Mouse (Mus musculus) liver, embryonic 15.5 days (tissue): ENCODE data around the gene Nop16. TPM values are rescaled to one million over a fixed set of nuclear protein-coding genes. Genes with fewer than 3 reads are reported as not detected.

Experiments
- ATAC-seq: fragments of 200-750 bp; cut with Nextera tagmentation; 2 replicates; pipeline ENCODE4 v1.8.0; 2017; ENCODE audit warnings: moderate number of reproducible peaks, mild to moderate bottlenecking, moderate library complexity; ENCODE audit not compliant: insufficient read depth
- H3K27ac ChIP-seq: fragments of 300-500 bp; sonication (generic); replicated peaks from 2 replicates; pipeline ENCODE4 v1.5.1; 2015; ENCODE audit warnings: mild to moderate bottlenecking, inconsistent platforms
- H3K27me3 ChIP-seq: fragments of 300-500 bp; sonication (generic); 2 replicates; pipeline ENCODE4 v1.6.1; 2015; ENCODE audit warnings: mild to moderate bottlenecking, inconsistent platforms
- H3K36me3 ChIP-seq: fragments of 300-500 bp; sonication (generic); replicated peaks from 2 replicates; pipeline ENCODE4 v1.6.1; 2015; ENCODE audit warnings: moderate library complexity, mild to moderate bottlenecking, inconsistent platforms
- H3K4me1 ChIP-seq: fragments of 300-500 bp; sonication (generic); replicated peaks from 2 replicates; pipeline ENCODE4 v1.6.1; 2015; ENCODE audit warnings: inconsistent platforms
- H3K4me2 ChIP-seq: fragments of 300-500 bp; sonication (generic); 2 replicates; pipeline ENCODE4 v1.6.1; 2015; ENCODE audit warnings: moderate library complexity, mild to moderate bottlenecking, inconsistent platforms
- H3K4me3 ChIP-seq: fragments of 300-500 bp; sonication (generic); replicated peaks from 2 replicates; pipeline ENCODE4 v1.5.1; 2015; ENCODE audit warnings: mild to moderate bottlenecking, inconsistent platforms
- H3K9ac ChIP-seq: fragments of 300-500 bp; sonication (generic); 2 replicates; pipeline ENCODE4 v1.6.1; 2015; ENCODE audit warnings: moderate library complexity, mild to moderate bottlenecking, inconsistent platforms
- H3K9me3 ChIP-seq: fragments of 300-500 bp; sonication (generic); replicated peaks from 2 replicates; pipeline ENCODE4 v1.6.1; 2016; ENCODE audit warnings: inconsistent platforms
- WGBS: fragments of 180-500 bp; shearing (Covaris S2); methylation state at CpG from one replicate; pipeline ENCODE4 v1.1.7; 2015; ENCODE audit warnings: mixed read lengths; ENCODE audit not compliant: insufficient replicate concordance; 5-methylcytosine and 5-hydroxymethylcytosine counted together
- polyA plus RNA-seq: library from polyadenylated mRNA; unstranded; fragments of >200 nt; fragmentation: Nextera tagmentation; extraction: Ambion mirVana; gene quantifications from 2 replicates; pipeline ENCODE4 v1.2.1, GENCODE M21; 2015

The Nop16 gene
- polyA plus RNA-seq, 1 experiment from 2014 or later: 43.2 TPM

DNA sequence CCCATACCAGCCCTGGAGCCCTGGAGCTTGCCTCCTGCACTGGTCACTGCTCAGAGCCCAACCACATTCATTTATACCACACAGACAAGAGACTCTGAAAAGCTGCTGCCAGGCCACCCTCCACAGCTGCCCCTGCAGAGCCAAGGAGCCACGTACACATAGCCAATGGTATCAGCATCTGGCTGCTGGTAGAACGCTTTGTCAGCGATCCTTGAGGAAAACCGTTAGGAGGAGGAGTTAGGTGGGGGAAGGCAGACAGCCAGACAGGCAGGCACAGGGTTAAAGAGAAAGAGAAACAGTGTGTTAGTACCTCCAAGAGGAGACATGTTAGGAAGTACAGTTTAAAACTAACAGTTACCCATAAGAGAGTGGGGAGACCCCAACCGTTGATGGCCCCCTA is 7.0 kb upstream of the Nop16 start:
- Histone ChIP-seq H3K9ac (no peak overlapping the region), H3K4me2 (no peak overlapping the region), H3K4me3 (no peak overlapping the region), H3K27me3 (no peaks in the 10 kb centered on the region), H3K27ac (no peak overlapping the region), H3K4me1 (peaks cover 11% of the 10 kb centered on the region), H3K9me3 (no peaks in the 10 kb centered on the region), H3K36me3 (peaks cover 71% of the 10 kb centered on the region)
- ATAC-seq: no peak
- 80% methylated on average over 5 of the region's 5 CpGs for whole genome bisulfite sequencing

DNA sequence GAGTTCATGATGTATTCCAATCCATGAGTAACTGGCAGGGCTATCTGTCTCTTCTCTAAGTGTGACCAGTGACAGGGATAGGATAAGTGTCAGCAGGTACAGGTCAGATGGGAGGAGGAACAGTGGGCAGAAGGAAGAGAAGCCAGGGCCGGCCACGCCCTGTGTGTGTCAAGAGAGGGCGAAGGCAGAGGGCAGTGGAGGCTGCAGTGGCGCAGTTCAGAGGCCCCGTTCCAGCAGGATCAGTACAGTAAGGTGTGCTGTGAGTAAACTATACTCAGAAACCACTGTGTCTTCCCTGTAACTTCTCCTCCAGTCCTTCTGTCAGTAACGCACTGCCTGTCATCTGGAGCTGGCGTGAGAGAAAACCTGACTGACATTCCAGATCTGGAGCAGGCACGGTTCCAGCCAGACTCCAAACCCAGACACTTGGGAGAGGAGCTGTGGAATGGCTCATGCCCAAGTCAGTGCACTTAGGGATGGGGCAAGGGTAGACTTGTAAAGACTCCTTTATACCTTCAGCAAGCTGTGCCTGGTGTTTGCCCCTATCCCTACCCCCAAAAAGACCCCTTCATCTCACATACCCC is 6.3 kb upstream of the Nop16 start:
- Histone ChIP-seq H3K27me3 (no peaks in the 10 kb centered on the region), H3K9me3 (no peaks in the 10 kb centered on the region), H3K4me2 (no peak overlapping the region), H3K27ac (no peak overlapping the region), H3K36me3 (peaks cover 69% of the 10 kb centered on the region), H3K4me1 (peaks cover 18% of the 10 kb centered on the region), H3K9ac (no peak overlapping the region), H3K4me3 (no peak overlapping the region)
- no peak for ATAC-seq
- 73% methylated on average over 8 of the region's 8 CpGs for WGBS

- Histone ChIP-seq H3K36me3 (peaks cover 52% of the 10 kb centered on the region), H3K9ac (no peak overlapping the region), H3K4me2 (no peak overlapping the region), H3K4me1 (peaks cover 35% of the 10 kb centered on the region), H3K9me3 (no peaks in the 10 kb centered on the region), H3K4me3 (no peak overlapping the region), H3K27ac (no peak overlapping the region), H3K27me3 (no peaks in the 10 kb centered on the region)
- ATAC-seq: no peak
- 77% methylated on average over 11 of the region's 11 CpGs for WGBS
Measured at GRCm38 (mm10) chr13:54593617-54594016, 3.7 kb upstream of the Nop16 start.

GRCm38 (mm10) chr13:54591776-54592356 is 2.0 kb upstream of the Nop16 start:
- peak overlapping the region; percentile 90 for H3K4me2 ChIP-seq
- ATAC-seq: no peak
- peaks cover 49% of the 10 kb centered on the region for H3K36me3 ChIP-seq
- 80% methylated on average over 8 of the region's 8 CpGs for WGBS
- peak overlapping the region; percentile 89 for H3K4me3 ChIP-seq
- no peak overlapping the region for H3K27ac ChIP-seq
- peaks cover 41% of the 10 kb centered on the region for H3K4me1 ChIP-seq
- H3K9me3 ChIP-seq: no peaks in the 10 kb centered on the region
- no peak overlapping the region for H3K9ac ChIP-seq
- H3K27me3 ChIP-seq: no peaks in the 10 kb centered on the region

DNA sequence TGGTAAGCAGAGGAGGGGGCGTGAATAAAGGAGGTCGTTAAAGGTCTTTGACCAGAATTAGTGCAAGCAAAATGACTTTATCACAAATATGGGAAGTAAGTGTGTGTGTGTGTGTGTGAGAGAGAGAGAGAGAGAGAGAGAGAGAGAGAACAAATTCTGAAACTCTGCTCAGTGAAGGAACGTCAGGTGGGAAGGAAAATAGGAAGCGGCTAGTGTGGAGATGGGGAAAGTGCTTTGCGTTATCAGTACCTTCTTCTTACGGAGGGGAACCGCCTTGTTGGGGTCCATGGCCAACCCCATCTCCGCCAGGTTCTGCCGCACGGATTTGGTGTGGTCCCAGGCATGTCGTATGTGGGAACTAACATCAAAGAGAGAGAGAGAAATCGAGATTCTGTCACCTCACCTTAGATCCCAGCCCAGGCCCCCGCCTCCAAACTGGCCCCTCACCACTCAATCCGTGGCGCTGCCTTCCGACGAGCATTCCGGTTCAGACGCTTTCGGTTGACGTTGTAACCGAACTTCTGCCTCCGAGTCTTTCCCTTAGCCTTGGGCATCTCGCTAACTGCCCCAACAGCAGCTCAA is 385 bp downstream of the Nop16 start:
- peak overlapping the region; percentile 43; the same call in 1 of the 2 replicates for H3K27ac ChIP-seq
- peak overlapping the region; percentile 82 for H3K9ac ChIP-seq
- WGBS: under 1% methylated on average over 24 of the region's 24 CpGs
- no peaks in the 10 kb centered on the region for H3K9me3 ChIP-seq
- H3K27me3 ChIP-seq: no peaks in the 10 kb centered on the region
- H3K4me1 ChIP-seq: peaks cover 41% of the 10 kb centered on the region
- peaks cover 52% of the 10 kb centered on the region for H3K36me3 ChIP-seq
- H3K4me2 ChIP-seq: peak overlapping the region; percentile 90
- peak overlapping the region; percentile 89 for H3K4me3 ChIP-seq
- peak; percentile 38 for ATAC-seq

DNA sequence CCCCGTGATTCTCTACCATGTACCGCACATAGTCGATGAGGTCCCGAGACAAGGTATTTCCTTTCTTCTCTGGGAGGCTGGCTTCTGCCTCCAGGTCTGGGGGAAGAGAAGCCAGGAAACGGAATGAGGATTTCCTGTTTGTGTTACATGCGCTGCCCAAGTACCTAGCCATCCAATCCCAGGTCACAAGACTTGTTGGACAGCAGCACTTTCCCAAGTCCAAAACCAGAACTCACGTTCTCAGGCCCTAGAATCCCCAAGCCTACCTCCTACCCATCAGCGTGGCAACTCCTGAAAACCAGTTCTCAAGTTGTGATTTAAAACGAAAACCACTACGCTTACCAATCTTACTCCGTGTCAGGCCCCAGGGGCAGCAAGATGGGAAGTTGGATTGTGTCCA is 4.1 kb downstream of the Nop16 start:
- H3K27ac ChIP-seq: no peak overlapping the region
- no peak overlapping the region for H3K9ac ChIP-seq
- no peak overlapping the region for H3K4me2 ChIP-seq
- H3K36me3 ChIP-seq: peaks cover 68% of the 10 kb centered on the region
- no peaks in the 10 kb centered on the region for H3K27me3 ChIP-seq
- WGBS: 79% methylated on average over 11 of the region's 11 CpGs
- no peak for ATAC-seq
- H3K4me1 ChIP-seq: peaks cover 22% of the 10 kb centered on the region
- H3K4me3 ChIP-seq: no peak overlapping the region
- no peaks in the 10 kb centered on the region for H3K9me3 ChIP-seq

DNA sequence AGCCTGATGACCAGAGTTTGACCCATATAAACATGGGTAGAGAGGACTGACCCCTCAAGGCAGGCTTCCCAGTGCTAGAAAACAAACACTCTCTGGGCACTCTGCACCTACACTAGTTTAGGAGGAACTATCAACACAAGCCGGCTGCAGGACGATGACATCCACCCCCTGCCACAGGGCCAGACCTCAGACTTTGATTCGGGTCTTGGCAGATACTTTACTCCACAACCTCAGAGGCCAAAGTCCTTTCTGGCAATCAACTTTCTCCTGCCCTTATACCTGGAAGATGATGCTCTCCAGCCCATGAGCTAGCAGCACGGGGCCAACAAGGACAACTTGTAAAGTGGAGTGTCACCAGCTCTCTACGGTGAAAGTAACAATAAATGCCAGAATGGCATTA is 7.0 kb downstream of the Nop16 start:
- H3K27me3 ChIP-seq: no peaks in the 10 kb centered on the region
- peaks cover 67% of the 10 kb centered on the region for H3K36me3 ChIP-seq
- H3K27ac ChIP-seq: no peak overlapping the region
- no peak overlapping the region for H3K9ac ChIP-seq
- H3K4me3 ChIP-seq: no peak overlapping the region
- no peaks in the 10 kb centered on the region for H3K9me3 ChIP-seq
- no peak for ATAC-seq
- WGBS: 81% methylated on average over 5 of the region's 5 CpGs
- H3K4me1 ChIP-seq: peaks cover 16% of the 10 kb centered on the region
- H3K4me2 ChIP-seq: no peak overlapping the region

- 69% methylated on average over 10 of the region's 10 CpGs for WGBS
- H3K9me3 ChIP-seq: no peaks in the 10 kb centered on the region
- no peaks in the 10 kb centered on the region for H3K27me3 ChIP-seq
- H3K4me3 ChIP-seq: no peak overlapping the region
- no peak overlapping the region for H3K4me2 ChIP-seq
- peaks cover 61% of the 10 kb centered on the region for H3K36me3 ChIP-seq
- no peak overlapping the region for H3K27ac ChIP-seq
- peaks cover 16% of the 10 kb centered on the region for H3K4me1 ChIP-seq
- H3K9ac ChIP-seq: no peak overlapping the region
- no peak for ATAC-seq
Measured at GRCm38 (mm10) chr13:54582126-54582525, 7.8 kb downstream of the Nop16 start.

- H3K36me3 ChIP-seq: peaks cover 57% of the 10 kb centered on the region
- peaks cover 17% of the 10 kb centered on the region for H3K4me1 ChIP-seq
- ATAC-seq: no peak
- H3K4me3 ChIP-seq: no peak overlapping the region
- no peak overlapping the region for H3K4me2 ChIP-seq
- H3K27me3 ChIP-seq: no peaks in the 10 kb centered on the region
- no peak overlapping the region for H3K27ac ChIP-seq
- H3K9me3 ChIP-seq: no peaks in the 10 kb centered on the region
- 57% methylated on average over 2 of the region's 2 CpGs for WGBS
- H3K9ac ChIP-seq: no peak overlapping the region
Measured at GRCm38 (mm10) chr13:54581385-54581784, 8.5 kb downstream of the Nop16 start.

GRCm38 (mm10) chr13:54577652-54578507 is 12.0 kb downstream of the Nop16 start:
- ATAC-seq: no peak
- Histone ChIP-seq H3K27me3 (peaks cover 14% of the 10 kb centered on the region), H3K4me2 (peak overlapping the region; percentile 23), H3K36me3 (peaks cover 23% of the 10 kb centered on the region), H3K9me3 (no peaks in the 10 kb centered on the region), H3K4me3 (no peak overlapping the region), H3K27ac (0 out of 2 replicates have a peak overlapping the region, but pooled peaks have one; percentile 38), H3K4me1 (peaks cover 43% of the 10 kb centered on the region), H3K9ac (no peak overlapping the region)
- 60% methylated on average over 21 of the region's 21 CpGs for WGBS

DNA sequence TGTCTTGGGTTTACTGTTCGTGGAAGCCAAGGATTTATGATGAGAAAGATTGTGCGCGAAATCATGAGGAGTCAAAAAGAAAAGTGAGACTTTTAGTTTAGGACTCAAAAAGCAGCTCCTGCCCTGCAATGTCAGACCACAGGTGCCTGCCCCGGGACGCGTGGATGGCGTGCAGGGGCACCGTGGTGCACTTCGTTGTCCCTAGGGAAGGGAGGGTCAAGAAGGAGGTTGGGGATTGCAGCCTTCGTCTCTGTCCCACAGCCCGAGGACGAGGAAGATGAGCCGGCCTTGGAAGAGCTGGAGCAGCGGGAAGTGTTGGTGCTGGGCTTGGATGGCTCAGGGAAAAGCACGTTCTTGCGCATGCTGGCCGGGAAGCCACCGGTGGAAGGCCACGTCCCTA is 14.4 kb downstream of the Nop16 start:
- Histone ChIP-seq H3K27me3 (peaks cover 14% of the 10 kb centered on the region), H3K4me2 (peak overlapping the region; percentile 95), H3K9ac (peak overlapping the region; percentile 70), H3K9me3 (no peaks in the 10 kb centered on the region), H3K27ac (0 out of 2 replicates have a peak overlapping the region, but pooled peaks have one; percentile 57), H3K4me1 (peaks cover 42% of the 10 kb centered on the region), H3K36me3 (0 out of 2 replicates have a peak, but pooled peaks cover 3% of the 10 kb centered on the region), H3K4me3 (peak overlapping the region; percentile 73)
- ATAC-seq: 0 out of 2 replicates have a peak, but pooled peaks have one; percentile 30
- WGBS: 4% methylated on average over 19 of the region's 19 CpGs
